Mouse (Mus musculus) frontal cortex, postnatal 36 days (tissue): ENCODE results near the gene Gm20388.
A peak's percentile ranks its signal among the peaks of the same experiment; 100 is the strongest.

Experiments
- DNase-seq, 2 experiments: peaks; one replicate each; pipeline ENCODE4 v3.0.0; 2022; ENCODE audit warnings: low spot score in 2 of 2

Gm20388 gene

GRCm38 (mm10) chr8:124283644-124284332, 4373.1 kb downstream of the Gm20388 start:
- DNase-seq = no peak

- no peak for DNase-seq
These were observed 4373.7 kb downstream of the Gm20388 start for GRCm38 (mm10) chr8:124284333-124284711.

- DNase-seq = no peak
These were observed 4374.4 kb downstream of the Gm20388 start for GRCm38 (mm10) chr8:124284984-124285576.

- DNase-seq = no peak
These were observed 4376.0 kb downstream of the Gm20388 start for GRCm38 (mm10) chr8:124286461-124287124.

- DNase-seq = no peak
These were observed 4377.7 kb downstream of the Gm20388 start for GRCm38 (mm10) chr8:124288215-124288864.

- DNase-seq = no peak
These were observed 4378.9 kb downstream of the Gm20388 start for GRCm38 (mm10) chr8:124289481-124290050.

GRCm38 (mm10) chr8:124290911-124291691, 4380.5 kb downstream of the Gm20388 start:
- DNase-seq = no peak

GRCm38 (mm10) chr8:124291693-124292092, 4381.1 kb downstream of the Gm20388 start:
- DNase-seq = no peak

- DNase-seq = peak in 1 of 2 experiments; percentile 49
These were observed 4382.3 kb downstream of the Gm20388 start for GRCm38 (mm10) chr8:124292965-124293364.

- DNase-seq = no peak
These were observed 4383.8 kb downstream of the Gm20388 start for GRCm38 (mm10) chr8:124294425-124294824.

GRCm38 (mm10) chr8:124294900-124295299, 4384.3 kb downstream of the Gm20388 start:
- DNase-seq = no peak

GRCm38 (mm10) chr8:124295357-124295756, 4384.7 kb downstream of the Gm20388 start:
- no peak for DNase-seq

- DNase-seq = no peak
These were observed 4390.9 kb downstream of the Gm20388 start for GRCm38 (mm10) chr8:124301512-124301911.

GRCm38 (mm10) chr8:124301935-124302555, 4391.4 kb downstream of the Gm20388 start:
- no peak for DNase-seq

GRCm38 (mm10) chr8:124303211-124303902, 4392.7 kb downstream of the Gm20388 start:
- no peak for DNase-seq

- DNase-seq = no peak
These were observed 4393.5 kb downstream of the Gm20388 start for GRCm38 (mm10) chr8:124304141-124304540.

GRCm38 (mm10) chr8:124306574-124306973, 4395.9 kb downstream of the Gm20388 start:
- no peak for DNase-seq

GRCm38 (mm10) chr8:124307700-124308099, 4397.1 kb downstream of the Gm20388 start:
- DNase-seq = no peak

GRCm38 (mm10) chr8:124310509-124310908, 4399.9 kb downstream of the Gm20388 start:
- no peak for DNase-seq

GRCm38 (mm10) chr8:124311111-124311510, 4400.5 kb downstream of the Gm20388 start:
- no peak for DNase-seq
